Comparison of ENCODE assay signal across 21 mouse cellular contexts in the genomic region with DNA sequence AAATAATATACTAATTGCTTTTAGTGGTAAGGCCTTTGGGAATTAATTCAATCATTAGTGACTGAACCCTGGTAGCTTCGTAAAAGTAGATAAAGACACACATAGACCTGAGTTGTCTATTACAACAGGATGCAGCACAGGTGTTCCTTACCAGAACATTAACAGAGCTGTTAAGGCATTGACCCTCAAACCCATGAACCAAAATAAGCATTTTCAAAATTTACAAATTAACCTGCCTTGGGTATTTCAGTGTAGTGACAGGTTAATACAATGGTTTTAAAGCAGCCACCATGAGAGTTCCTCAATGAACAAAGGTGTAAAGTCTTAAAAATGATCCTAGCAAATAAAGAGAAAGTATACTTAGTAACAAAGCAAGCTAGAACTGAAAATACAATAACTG.
DNase-seq lines count a peak whose midpoint lies in the region; ATAC-seq and TF ChIP-seq lines count a peak whose summit lies in the region.
"Had no signal": no experiment of that assay in that cellular context is flagged by ENCODE, and none has a peak within 500 bp of the region (broad histone marks: within the 10 kb centered on the region; RNA-seq: fewer than 3 reads in every experiment).

No protein-coding gene starts in this region.

- DNase-seq in kidney, adult 2 months = peak; percentile 61
- no peak for DNase-seq in kidney, postnatal 25 days
- DNase-seq in kidney, postnatal 0 days (ENCODE audit: low spot score) = no peak
- DNase-seq in kidney, adult 11 months = no peak
- DNase-seq in liver, postnatal 0 days = no peak
- DNase-seq: adrenal gland, postnatal 14 days; cerebellum, adult 11-12 months; cerebellum, adult 9-10 months; cerebellum, postnatal 25 days; gastrocnemius, adult 2 months; gastrocnemius, postnatal 25 days; heart, postnatal 4 days had no signal

- TF ChIP-seq POLR2A in kidney, adult 2 months (IDR thresholded peaks at IDR 0.05; ENCODE audit: low read depth, low read length) = no peak

- H3K4me3 ChIP-seq in kidney, adult 2 months (ENCODE audit: insufficient read depth, low read depth, low read length) = no peak overlapping the region
- H3K4me3 ChIP-seq in kidney, postnatal 0 days (replicated peaks; ENCODE audit: low read depth, low read length) = no peak overlapping the region
- no peak overlapping the region for H3K4me3 ChIP-seq in liver, embryonic 15.5 days (replicated peaks)
- no peak overlapping the region for H3K4me3 ChIP-seq in liver, postnatal 0 days (ENCODE audit: low read depth, low read length)
- H3K4me3 ChIP-seq: embryonic facial prominence, embryonic 13.5 days; forebrain, embryonic 13.5 days; gastrocnemius, adult 2 months; heart, embryonic 13.5 days; hindbrain, embryonic 12.5 days had no signal

- H3K4me1 ChIP-seq in kidney, adult 2 months (ENCODE audit: control insufficient read depth, insufficient read depth, low read length) = peaks cover 31% of the 10 kb centered on the region
- peaks cover 9% of the 10 kb centered on the region for H3K4me1 ChIP-seq in kidney, postnatal 0 days (replicated peaks; ENCODE audit: insufficient read depth, low read length)
- peaks cover 7% of the 10 kb centered on the region; the same call in 1 of the 2 replicates for H3K4me1 ChIP-seq in liver, embryonic 15.5 days (replicated peaks)
- H3K4me1 ChIP-seq in liver, postnatal 0 days (ENCODE audit: insufficient read depth) = peaks cover 11% of the 10 kb centered on the region
- H3K4me1 ChIP-seq: forebrain, embryonic 13.5 days; hindbrain, embryonic 12.5 days had no signal

- no peak for TF ChIP-seq EP300 in liver, postnatal 0 days (IDR thresholded peaks at IDR 0.05; ENCODE audit: low read depth)

- no peak overlapping the region for H3K4me2 ChIP-seq in kidney, postnatal 0 days (ENCODE audit: low read length)
- H3K4me2 ChIP-seq in liver, embryonic 15.5 days = no peak overlapping the region
- no peak overlapping the region for H3K4me2 ChIP-seq in liver, postnatal 0 days (ENCODE audit: low read depth, low read length)
- H3K4me2 ChIP-seq: embryonic facial prominence, embryonic 13.5 days; forebrain, embryonic 13.5 days; heart, embryonic 13.5 days; hindbrain, embryonic 12.5 days had no signal

- no peaks in the 10 kb centered on the region for H3K36me3 ChIP-seq in kidney, adult 2 months (ENCODE audit: control insufficient read depth, insufficient read depth, low read length)
- no peaks in the 10 kb centered on the region for H3K36me3 ChIP-seq in kidney, postnatal 0 days (ENCODE audit: insufficient read depth, low read length)
- H3K36me3 ChIP-seq in liver, embryonic 15.5 days (replicated peaks) = no peaks in the 10 kb centered on the region
- no peaks in the 10 kb centered on the region for H3K36me3 ChIP-seq in liver, postnatal 0 days (replicated peaks; ENCODE audit: insufficient read depth, low read length)
- H3K36me3 ChIP-seq: embryonic facial prominence, embryonic 13.5 days; heart, embryonic 13.5 days; hindbrain, embryonic 12.5 days had no signal

- peak overlapping the region; percentile 95 for H3K27ac ChIP-seq in kidney, adult 2 months (ENCODE audit: insufficient read depth, low read depth, low read length)
- peak overlapping the region; percentile 80 for H3K27ac ChIP-seq in kidney, postnatal 0 days
- H3K27ac ChIP-seq in liver, embryonic 15.5 days (replicated peaks) = peak overlapping the region; percentile 75
- H3K27ac ChIP-seq in liver, postnatal 0 days (ENCODE audit: low read depth) = peak overlapping the region; percentile 92
- H3K27ac ChIP-seq: forebrain, embryonic 13.5 days; hindbrain, embryonic 12.5 days had no signal

- H3K27me3 ChIP-seq in kidney, adult 2 months (replicated peaks; ENCODE audit: control insufficient read depth, insufficient read depth, low read length) = no peaks in the 10 kb centered on the region
- no peaks in the 10 kb centered on the region for H3K27me3 ChIP-seq in kidney, postnatal 0 days (ENCODE audit: insufficient read depth, low read length)
- no peaks in the 10 kb centered on the region for H3K27me3 ChIP-seq in liver, embryonic 15.5 days
- H3K27me3 ChIP-seq in liver, postnatal 0 days (ENCODE audit: insufficient read depth, low read length) = no peaks in the 10 kb centered on the region
- H3K27me3 ChIP-seq: CH12.LX; embryonic facial prominence, embryonic 13.5 days; forebrain, embryonic 13.5 days; heart, embryonic 13.5 days; hindbrain, embryonic 12.5 days; Patski had no signal

- no peak for ATAC-seq in kidney, postnatal 0 days (replicated peaks; ENCODE audit: low FRiP score, low read depth)
- ATAC-seq in liver, embryonic 15.5 days (ENCODE audit: insufficient read depth) = no peak
- ATAC-seq in liver, postnatal 0 days = no peak
- ATAC-seq: activated CD4-positive, CD25-positive, alpha-beta regulatory T cell, adult 4 months; forebrain, embryonic 13.5 days; Patski had no signal

- no peak overlapping the region for H3K9ac ChIP-seq in kidney, postnatal 0 days (ENCODE audit: low read depth, low read length)
- no peak overlapping the region for H3K9ac ChIP-seq in liver, embryonic 15.5 days
- H3K9ac ChIP-seq in liver, postnatal 0 days (replicated peaks) = no peak overlapping the region
- H3K9ac ChIP-seq: embryonic facial prominence, embryonic 13.5 days; forebrain, embryonic 13.5 days; forebrain, postnatal 0 days; heart, embryonic 13.5 days; hindbrain, embryonic 12.5 days had no signal

- TF ChIP-seq CTCF in kidney, adult 2 months (conservative IDR thresholded peaks at IDR 0.05; ENCODE audit: insufficient read depth, insufficient read length, low read depth, low read length) = no peak
- TF ChIP-seq CTCF in kidney, postnatal 0 days (IDR thresholded peaks at IDR 0.05; ENCODE audit: low read depth) = no peak
- no peak for TF ChIP-seq CTCF in liver, postnatal 0 days (IDR thresholded peaks at IDR 0.05; ENCODE audit: low read depth)

- H3K9me3 ChIP-seq in kidney, postnatal 0 days (replicated peaks; ENCODE audit: low read length) = no peaks in the 10 kb centered on the region
- H3K9me3 ChIP-seq in liver, embryonic 15.5 days (replicated peaks) = no peaks in the 10 kb centered on the region
- no peaks in the 10 kb centered on the region for H3K9me3 ChIP-seq in liver, postnatal 0 days (ENCODE audit: low read length)
- H3K9me3 ChIP-seq: embryonic facial prominence, embryonic 13.5 days; forebrain, embryonic 13.5 days; heart, embryonic 13.5 days; hindbrain, embryonic 12.5 days had no signal

- WGBS in kidney, adult 2 months = 47% methylated on average over 1 of the region's 1 CpGs
- 71% methylated on average over 1 of the region's 1 CpGs for WGBS in kidney, postnatal 0 days
- 58% methylated on average over 1 of the region's 1 CpGs for WGBS in liver, embryonic 15.5 days (ENCODE audit: insufficient replicate concordance)
- 84% methylated on average over 1 of the region's 1 CpGs for WGBS in liver, postnatal 0 days (ENCODE audit: insufficient replicate concordance)
